Mouse (Mus musculus): ENCODE data around the gene Pskh1.

DNA sequence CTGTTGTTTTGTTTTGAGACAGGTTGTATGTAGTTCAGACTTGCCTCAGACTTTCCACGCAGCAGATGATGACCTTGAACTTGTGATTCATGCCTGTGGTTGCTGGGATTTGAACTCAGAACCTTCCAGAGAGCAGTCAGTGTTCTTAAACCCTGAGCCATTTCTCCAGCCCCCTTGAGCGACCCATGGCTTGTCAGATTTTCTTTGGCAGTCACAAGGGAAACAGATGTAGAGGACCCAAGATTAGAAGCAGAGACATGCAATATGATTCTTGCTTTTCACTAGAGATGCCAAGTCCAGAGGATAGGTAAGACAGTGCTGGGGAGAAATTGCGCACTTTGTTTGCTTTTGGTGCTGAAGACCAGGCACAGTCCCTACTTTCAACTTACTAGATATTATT is 47.1 kb upstream of the Pskh1 start, which contains the start of gene Cenpt:
- TF ChIP-seq POLR2A (IDR thresholded peaks at IDR 0.05; ENCODE audit: low read depth, low read length): no peak
- TF ChIP-seq CTCF (IDR thresholded peaks at IDR 0.05; ENCODE audit: extremely low read depth, insufficient read length, insufficient replicate concordance, low read depth, low read length): no peak
